Mouse (Mus musculus): ENCODE measurements around the gene Mapre1. TPM values are rescaled to one million over a fixed set of nuclear protein-coding genes. Genes with fewer than 3 reads are reported as not detected.

Gene Mapre1
- polyA plus RNA-seq, 1 experiment = 11.5 TPM

GRCm38 (mm10) chr2:153808146-153808545 is 67.1 kb downstream of the Mapre1 start:
- Histone ChIP-seq H3K4me1 (ENCODE audit: control insufficient read depth, insufficient read depth, low read length) (no peaks in the 10 kb centered on the region), H3K4me3 (replicated peaks; ENCODE audit: extremely low read depth, low read depth, low read length) (no peak overlapping the region)
- WGBS = 75% methylated on average over 8 of the region's 8 CpGs
- TF ChIP-seq CTCF (IDR thresholded peaks at IDR 0.05; ENCODE audit: insufficient read depth, low read length) = no peak
- no peak for TF ChIP-seq POLR2A (IDR thresholded peaks at IDR 0.05; ENCODE audit: borderline replicate concordance, extremely low read depth, low read depth, low read length)
- DNase-seq = no peak

GRCm38 (mm10) chr2:153808841-153809240 is 67.8 kb downstream of the Mapre1 start:
- no peak for TF ChIP-seq CTCF (IDR thresholded peaks at IDR 0.05; ENCODE audit: insufficient read depth, low read length)
- no peak for TF ChIP-seq POLR2A (IDR thresholded peaks at IDR 0.05; ENCODE audit: borderline replicate concordance, extremely low read depth, low read depth, low read length)
- H3K4me1 ChIP-seq (ENCODE audit: control insufficient read depth, insufficient read depth, low read length) = no peaks in the 10 kb centered on the region
- no peak overlapping the region for H3K4me3 ChIP-seq (replicated peaks; ENCODE audit: extremely low read depth, low read depth, low read length)
- WGBS = 78% methylated on average over 6 of the region's 6 CpGs
- DNase-seq = no peak

GRCm38 (mm10) chr2:153809921-153810320 is 68.8 kb downstream of the Mapre1 start:
- H3K4me1 ChIP-seq (ENCODE audit: control insufficient read depth, insufficient read depth, low read length) = no peaks in the 10 kb centered on the region
- no peak for DNase-seq
- no peak overlapping the region for H3K4me3 ChIP-seq (replicated peaks; ENCODE audit: extremely low read depth, low read depth, low read length)
- TF ChIP-seq POLR2A (IDR thresholded peaks at IDR 0.05; ENCODE audit: borderline replicate concordance, extremely low read depth, low read depth, low read length) (no peak), CTCF (IDR thresholded peaks at IDR 0.05; ENCODE audit: insufficient read depth, low read length) (no peak)
- 64% methylated on average over 3 of the region's 3 CpGs for WGBS

GRCm38 (mm10) chr2:153822005-153822543 is 81.0 kb downstream of the Mapre1 start:
- WGBS = 77% methylated on average over 2 of the region's 2 CpGs
- H3K4me1 ChIP-seq (ENCODE audit: control insufficient read depth, insufficient read depth, low read length) = no peaks in the 10 kb centered on the region
- no peak for DNase-seq
- no peak overlapping the region for H3K4me3 ChIP-seq (replicated peaks; ENCODE audit: extremely low read depth, low read depth, low read length)
- TF ChIP-seq CTCF (IDR thresholded peaks at IDR 0.05; ENCODE audit: insufficient read depth, low read length) (no peak), POLR2A (IDR thresholded peaks at IDR 0.05; ENCODE audit: borderline replicate concordance, extremely low read depth, low read depth, low read length) (no peak)

Other genes starting within 250 kb of the Mapre1 start
- not detected in 2 replicates for gene 4930404H24Rik, start 248.5 kb upstream of the Mapre1 start, polyA plus RNA-seq (2012; rRNA removed)
- 14.7 TPM in 2 replicates for gene Nol4l, start 211.3 kb upstream of the Mapre1 start, polyA plus RNA-seq (2012; rRNA removed)
- gene Commd7, start 108.5 kb upstream of the Mapre1 start, polyA plus RNA-seq (2012; rRNA removed) = 15.0 and 20.5 TPM in 2 replicates
- gene Dnmt3b, start 91.8 kb upstream of the Mapre1 start, polyA plus RNA-seq (2012; rRNA removed) = 2.0 and 3.3 TPM in 2 replicates
- gene Dnmt3c, start 44.6 kb upstream of the Mapre1 start, polyA plus RNA-seq (2012; rRNA removed) = 0.09 and 0.12 TPM in 2 replicates
- gene Efcab8, start 38.7 kb downstream of the Mapre1 start, polyA plus RNA-seq (2012; rRNA removed) = 0.19 and 0.33 TPM in 2 replicates
- not detected in 2 replicates for gene Sun5, start 129.8 kb downstream of the Mapre1 start, polyA plus RNA-seq (2012; rRNA removed)
- not detected in 2 replicates for gene Bpifb2, start 133.8 kb downstream of the Mapre1 start, polyA plus RNA-seq (2012; rRNA removed)
- gene Bpifb6, start 159.1 kb downstream of the Mapre1 start, polyA plus RNA-seq (2012; rRNA removed) = not detected in 2 replicates
- not detected in 2 replicates for gene Bpifb3, start 177.0 kb downstream of the Mapre1 start, polyA plus RNA-seq (2012; rRNA removed)
- gene Bpifb4, start 196.9 kb downstream of the Mapre1 start, polyA plus RNA-seq (2012; rRNA removed) = not detected in 2 replicates
- not detected in 2 replicates for gene Bpifa6, start 233.7 kb downstream of the Mapre1 start, polyA plus RNA-seq (2012; rRNA removed)

All from lung, adult 2 months (tissue).